Mouse (Mus musculus): ENCODE data around the gene Nol3.

DNA sequence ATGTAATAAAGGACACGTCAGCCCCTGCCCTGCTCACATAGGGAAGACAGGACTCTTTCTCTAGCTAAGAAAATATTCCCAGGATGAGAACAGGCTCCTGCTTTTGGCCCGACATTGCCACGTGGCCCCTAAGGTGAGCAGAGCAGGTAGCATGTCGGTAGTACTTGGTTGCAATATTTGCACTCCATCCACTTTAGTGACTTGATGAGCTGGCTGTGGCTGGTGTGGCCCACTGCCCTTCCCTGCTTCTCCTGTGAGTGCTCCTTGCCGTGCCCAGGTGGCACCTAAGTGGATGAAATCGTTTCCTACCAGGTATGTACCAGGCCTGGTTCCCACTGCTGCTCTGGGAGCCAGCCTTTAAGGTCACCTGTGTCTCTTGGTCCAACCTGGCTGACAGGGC, 24.0 kb upstream of the Nol3 start:
- TF ChIP-seq POLR2A (IDR thresholded peaks at IDR 0.05; ENCODE audit: extremely low read depth, insufficient read depth, low read length): no peak
- no peak for TF ChIP-seq CTCF (IDR thresholded peaks at IDR 0.05; ENCODE audit: extremely low read depth, insufficient read depth, low read length)
